Mouse (Mus musculus) left cerebral cortex, postnatal 25 days (tissue): ENCODE data around the gene Rmi2. TPM values are rescaled to one million over a fixed set of nuclear protein-coding genes. Genes with fewer than 3 reads are reported as not detected.
A peak's percentile ranks its signal among the peaks of the same experiment; 100 is the strongest.

Experiments used
- DNase-seq, 2 experiments: peaks; one replicate each; pipeline ENCODE4 v3.0.0; 2022; ENCODE audit warnings: low spot score in 2 of 2, mixed read lengths in 1 of 2
- intact Hi-C: fragments of 180-260 bp; cut with DNase I; formaldehyde crosslinking; loops from one replicate; pipeline ENCODE4 v1.15.1; 2025
- total RNA-seq, 2 experiments: library from RNA; stranded (reverse); gene quantifications; 2 replicates each; pipeline ENCODE4 v1.2.3; 2021

Gene Rmi2
- total RNA-seq, 2 experiments from 2014 or later = 0.09 to 0.55 TPM

GRCm38 (mm10) chr16:10901956-10902355 lies 67.1 kb downstream of the Rmi2 start:
- DNase-seq = no peak
- intact Hi-C loops = no loop called here

DNA sequence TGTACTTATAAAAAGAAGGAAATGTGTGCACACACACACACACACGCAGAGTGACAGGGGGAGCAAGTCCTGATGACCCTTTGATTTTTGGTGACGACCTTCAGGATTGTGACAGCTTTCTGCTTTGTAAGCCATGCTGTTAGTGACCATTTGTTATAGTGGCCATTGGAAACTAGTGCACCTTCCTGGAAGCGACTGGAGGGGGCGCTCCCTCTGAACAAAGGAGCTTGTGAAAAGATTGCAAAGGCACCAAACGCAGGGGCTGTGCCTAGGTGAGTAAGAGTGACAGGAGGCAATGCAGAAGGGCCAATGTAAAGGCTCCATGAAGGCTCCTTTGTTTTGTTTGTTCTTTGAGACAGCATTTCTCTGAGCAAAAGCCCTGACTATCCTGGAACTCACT lies 68.0 kb downstream of the Rmi2 start:
- no peak for DNase-seq
- intact Hi-C loops = no loop called here

DNA sequence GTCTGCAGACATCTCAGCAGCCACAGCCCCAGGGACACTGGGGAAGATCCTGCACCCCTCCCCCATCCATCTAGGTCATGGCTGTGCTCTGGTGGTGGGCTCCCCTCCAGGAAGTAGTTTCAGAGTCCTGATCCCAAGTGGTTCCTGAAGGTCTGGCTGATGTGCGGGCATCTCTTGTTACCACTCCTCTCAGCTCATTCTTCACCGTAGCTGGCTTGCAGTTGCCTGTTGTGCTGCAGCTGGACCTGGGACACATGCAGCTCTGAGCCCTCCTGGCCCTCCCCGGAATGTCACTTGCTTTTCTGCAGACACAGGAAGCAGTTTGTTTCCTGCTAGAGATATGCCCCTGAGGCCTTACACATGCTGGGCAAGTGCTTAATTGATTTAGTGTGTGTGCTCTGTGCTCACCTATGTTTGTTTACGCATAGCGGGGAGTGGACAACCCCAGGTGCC lies 70.8 kb downstream of the Rmi2 start:
- no peak for DNase-seq

DNA sequence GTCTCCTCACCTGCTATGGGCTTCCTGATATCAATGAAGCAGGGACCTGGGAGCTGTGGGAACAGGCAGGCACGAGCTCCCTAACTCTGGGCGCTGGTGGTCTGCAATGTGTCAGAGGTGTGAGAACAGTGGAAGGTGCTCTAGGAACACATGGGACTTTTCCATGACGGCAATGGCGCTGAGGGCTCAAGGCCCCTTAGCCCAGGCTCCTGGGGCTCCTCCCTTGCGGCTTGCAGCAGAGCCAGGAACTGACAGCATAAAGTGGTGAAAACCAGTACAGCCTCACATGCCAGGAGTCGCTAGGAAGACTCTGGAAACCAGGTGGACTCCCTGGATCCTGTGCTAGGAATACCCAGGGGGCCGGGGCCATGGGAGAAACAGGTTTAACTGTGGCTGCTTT lies 75.7 kb downstream of the Rmi2 start:
- intact Hi-C loops = no loop called here
- DNase-seq = no peak

More for the DNA sequence above, 70.8 kb downstream of the Rmi2 start:
- intact Hi-C loops = no loop called here

DNA sequence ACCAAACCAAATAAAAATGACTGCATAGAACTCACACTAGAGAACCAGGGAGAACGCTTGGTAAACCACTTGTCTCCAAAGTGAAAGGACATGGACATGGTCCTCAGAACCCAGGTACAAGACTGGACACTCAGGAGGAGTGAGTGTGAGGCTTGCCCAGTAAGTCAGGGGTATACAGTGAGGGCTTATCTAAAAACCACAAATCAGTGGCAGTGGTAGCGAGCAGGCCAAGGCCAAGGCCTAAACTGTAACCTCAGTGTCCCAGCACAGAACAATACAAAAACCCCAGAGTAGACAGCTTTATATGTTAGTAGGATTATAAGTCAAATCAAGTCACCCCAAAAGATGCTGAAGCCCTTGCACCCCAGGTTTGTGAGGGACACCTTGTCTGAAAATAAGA lies 76.2 kb downstream of the Rmi2 start:
- DNase-seq = no peak
- intact Hi-C loops = no loop called here

GRCm38 (mm10) chr16:10915066-10915465 lies 80.2 kb downstream of the Rmi2 start:
- intact Hi-C loops = no loop called here
- DNase-seq = no peak

DNA sequence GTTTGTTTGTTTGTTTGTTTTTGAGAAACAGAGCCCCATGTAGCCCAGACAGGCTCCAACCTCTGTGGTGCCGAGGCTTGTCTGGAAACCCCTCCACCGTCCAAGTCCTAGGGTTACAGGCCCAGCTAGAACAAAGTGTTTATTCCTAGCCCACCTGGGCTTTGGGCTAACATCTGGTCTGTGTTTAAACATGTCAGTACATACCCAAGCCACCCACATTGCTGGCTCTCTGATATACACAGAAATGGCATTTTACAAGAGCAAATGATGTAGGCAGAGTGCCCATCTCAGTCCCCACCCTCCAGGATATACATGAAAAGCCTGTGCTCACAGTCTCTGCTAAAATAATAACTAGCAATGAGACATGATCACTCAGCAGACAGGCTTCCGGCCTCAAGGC lies 81.4 kb downstream of the Rmi2 start:
- intact Hi-C loops = no loop called here
- no peak for DNase-seq

- intact Hi-C loops = no loop called here
- no peak for DNase-seq
Observed at GRCm38 (mm10) chr16:10919856-10920255, 85.0 kb downstream of the Rmi2 start.

- intact Hi-C loops = no loop called here
- DNase-seq = no peak
Observed at GRCm38 (mm10) chr16:10923561-10923960, 88.7 kb downstream of the Rmi2 start.

DNA sequence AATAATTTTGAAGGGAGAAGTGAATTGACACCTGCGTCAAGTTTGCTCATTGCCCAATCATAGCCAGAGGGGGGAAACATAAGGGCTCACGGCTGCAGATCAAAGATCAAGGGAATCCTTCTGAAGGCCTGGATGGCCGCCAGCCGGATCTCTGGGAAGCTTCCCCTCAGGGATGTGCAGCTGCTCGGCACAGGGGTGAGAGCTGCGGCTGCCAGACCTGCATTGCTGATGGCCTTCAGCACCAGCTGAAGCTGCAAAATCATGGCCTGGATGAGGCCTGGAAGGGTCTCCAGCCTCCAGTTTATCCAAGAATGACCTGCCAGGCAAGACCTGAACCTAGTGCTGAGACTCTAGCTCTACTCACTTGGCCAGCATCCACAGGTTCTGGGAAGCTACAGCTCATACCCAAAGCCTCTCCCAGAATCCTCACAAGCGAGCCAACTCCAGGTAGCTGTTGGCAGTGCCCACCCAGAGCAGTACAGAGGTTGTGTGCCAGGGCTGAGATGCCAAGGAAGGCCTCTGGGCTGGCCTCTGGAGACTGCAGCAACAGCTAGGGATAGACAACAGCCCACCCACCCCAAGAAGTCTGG lies 90.8 kb downstream of the Rmi2 start:
- peak in 1 of 2 experiments; percentile 5 for DNase-seq
- intact Hi-C loops = no loop called here

DNA sequence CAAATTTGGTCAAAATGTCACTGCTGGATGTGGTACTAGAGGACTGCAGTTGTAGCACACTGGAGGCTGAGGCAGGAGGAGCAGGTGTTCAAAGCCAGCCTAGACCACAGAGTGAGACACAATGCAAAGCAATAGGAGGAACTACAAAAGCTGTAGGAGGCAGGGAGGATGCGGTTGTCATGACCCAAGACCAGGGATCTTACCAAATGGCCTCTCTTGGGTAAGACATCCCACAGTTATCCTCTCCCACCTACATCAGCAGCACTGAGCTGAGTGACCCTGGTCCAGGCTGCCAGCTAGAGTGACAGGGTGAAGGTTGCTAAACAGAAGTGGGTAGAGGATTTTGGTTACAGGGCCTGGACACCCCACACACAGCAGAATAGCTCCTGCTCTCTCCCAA lies 92.2 kb downstream of the Rmi2 start:
- intact Hi-C loops = no loop called here
- no peak for DNase-seq

- intact Hi-C loops = no loop called here
- DNase-seq = no peak
Observed at GRCm38 (mm10) chr16:10933372-10933771, 98.5 kb downstream of the Rmi2 start.

DNA sequence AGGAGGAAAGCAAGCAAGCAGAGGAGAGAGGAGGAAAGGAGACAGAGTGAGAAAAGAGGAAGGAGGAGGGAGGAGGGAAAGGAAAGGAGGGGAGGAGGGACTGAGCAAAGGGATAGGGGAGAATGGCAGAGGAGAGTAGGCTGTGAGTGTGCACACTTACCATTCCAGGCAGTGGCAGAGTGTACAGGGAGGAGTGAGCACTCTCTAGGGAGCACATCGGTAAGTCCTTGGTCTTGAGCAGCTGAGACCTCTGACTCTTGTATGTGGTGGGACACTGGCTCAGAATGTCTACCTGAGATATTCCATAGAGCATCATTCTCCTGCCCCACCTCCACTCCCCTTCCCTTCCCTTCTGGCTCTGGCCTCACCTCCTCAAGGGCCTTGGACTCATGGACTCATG lies 99.2 kb downstream of the Rmi2 start:
- DNase-seq = no peak
- intact Hi-C loops = no loop called here

GRCm38 (mm10) chr16:10936700-10937319 lies 102.0 kb downstream of the Rmi2 start:
- intact Hi-C loops = no loop called here
- DNase-seq = no peak

GRCm38 (mm10) chr16:10937497-10937896 lies 102.6 kb downstream of the Rmi2 start:
- intact Hi-C loops = no loop called here

GRCm38 (mm10) chr16:10939932-10940331 lies 105.1 kb downstream of the Rmi2 start:
- intact Hi-C loops = no loop called here

More at GRCm38 (mm10) chr16:10937497-10937896, 102.6 kb downstream of the Rmi2 start:
- DNase-seq = no peak

GRCm38 (mm10) chr16:10940661-10941060 lies 105.8 kb downstream of the Rmi2 start:
- DNase-seq = no peak
- intact Hi-C loops = no loop called here

More at GRCm38 (mm10) chr16:10939932-10940331, 105.1 kb downstream of the Rmi2 start:
- DNase-seq = no peak

Other genes with a start within 250 kb of the Rmi2 start
- gene Socs1, start 49.5 kb upstream of the Rmi2 start, total RNA-seq = under 1 TPM; 0.80 to 0.82 TPM
- not detected for gene Tnp2, start 46.4 kb upstream of the Rmi2 start, total RNA-seq
- not detected for gene Prm3, start 44.1 kb upstream of the Rmi2 start, total RNA-seq
- not detected for gene Prm2, start 38.9 kb upstream of the Rmi2 start, total RNA-seq
- gene Prm1, start 29.2 kb upstream of the Rmi2 start, total RNA-seq = not detected
- not detected for gene Gm11172, start 22.1 kb upstream of the Rmi2 start, total RNA-seq
- gene Snn, start 225.9 kb downstream of the Rmi2 start, total RNA-seq = 100 to 1,000 TPM; 165 to 179 TPM
- gene Litaf, start 231.1 kb downstream of the Rmi2 start, total RNA-seq = 10 to 100 TPM in 1 of 2 experiments, 1 to 10 TPM in 1; 8.7 to 13.0 TPM